Mouse (Mus musculus): ENCODE results near the gene Man1b1.

- TF ChIP-seq POLR2A (IDR thresholded peaks at IDR 0.05; ENCODE audit: low read depth, low read length) (peak; percentile 47; the same call in 1 of the 2 replicates), CTCF (IDR thresholded peaks at IDR 0.05; ENCODE audit: extremely low read depth, insufficient read depth, insufficient read length, insufficient replicate concordance) (no peak)
These were observed 33.1 kb downstream of the Man1b1 start, which contains the start of gene Uap1l1 for GRCm38 (mm10) chr2:25365091-25365761.

All from spleen, adult 2 months (tissue).